Mouse (Mus musculus): Measurements from ENCODE around the gene Tbc1d2b.

DNA sequence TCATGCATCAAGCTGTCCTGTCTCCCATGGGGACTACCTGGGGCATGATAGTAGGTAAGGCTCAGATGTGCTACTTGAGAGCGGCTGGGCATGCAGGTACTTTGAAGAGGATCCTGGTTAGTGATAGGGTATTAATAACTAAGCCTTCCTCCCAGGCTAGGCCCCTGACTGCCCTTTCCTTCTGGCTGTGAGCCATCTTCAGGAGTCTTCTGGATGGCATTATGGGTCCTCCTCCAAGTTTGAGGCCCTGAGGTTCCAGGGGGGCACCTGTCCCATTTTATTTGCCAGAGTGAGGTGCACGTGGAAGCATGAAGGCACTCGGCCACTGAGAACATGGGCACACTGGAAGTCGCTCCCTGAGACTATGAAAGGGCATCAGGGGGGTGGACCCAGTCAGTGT is 70.1 kb downstream of the Tbc1d2b start:
- no peak for TF ChIP-seq TAL1 (conservative IDR thresholded peaks at IDR 0.05; ENCODE audit: low read depth, low read length)
- TF ChIP-seq CTCF (IDR thresholded peaks at IDR 0.05; ENCODE audit: low read depth, low read length): no peak

All from G1E (cell line).